In genomic region chr16:23980201-23980870, GRCm38 (mm10) we compare ENCODE assay signal across 9 mouse cellular contexts. TPM values are rescaled to one million over a fixed set of nuclear protein-coding genes. Genes with fewer than 3 reads are reported as not detected.
DNase-seq lines count a peak whose midpoint lies in the region; ATAC-seq and TF ChIP-seq lines count a peak whose summit lies in the region.
"Had no signal": no experiment of that assay in that cellular context is flagged by ENCODE, and none has a peak within 500 bp of the region (broad histone marks: within the 10 kb centered on the region; RNA-seq: fewer than 3 reads in every experiment).

No protein-coding gene starts in this region.

- peaks cover 23% of the 10 kb centered on the region; the same call in 1 of the 2 replicates for H3K4me1 ChIP-seq in kidney, adult 2 months (ENCODE audit: control insufficient read depth, insufficient read depth, low read length)
- peaks cover 46% of the 10 kb centered on the region for H3K4me1 ChIP-seq in embryonic facial prominence, embryonic 13.5 days
- H3K4me1 ChIP-seq in hindbrain, embryonic 16.5 days (ENCODE audit: control insufficient read depth, insufficient read depth, low read depth, low read length) = peaks cover 30% of the 10 kb centered on the region
- H3K4me1 ChIP-seq in midbrain, embryonic 16.5 days (ENCODE audit: control insufficient read depth, insufficient read depth, low read length) = peaks cover 34% of the 10 kb centered on the region

- peaks cover 4% of the 10 kb centered on the region; the same call in 1 of the 2 replicates for H3K36me3 ChIP-seq in kidney, adult 2 months (ENCODE audit: control insufficient read depth, insufficient read depth, low read length)
- H3K36me3 ChIP-seq in embryonic facial prominence, embryonic 13.5 days = peaks cover 6% of the 10 kb centered on the region; the same call in 1 of the 2 replicates
- H3K36me3 ChIP-seq in hindbrain, embryonic 16.5 days (ENCODE audit: control insufficient read depth, insufficient read depth, low read length) = no peaks in the 10 kb centered on the region
- H3K36me3 ChIP-seq in midbrain, embryonic 16.5 days (ENCODE audit: control insufficient read depth, insufficient read depth, low read length) = no peaks in the 10 kb centered on the region

- peak overlapping the region; percentile 64 for H3K9ac ChIP-seq in embryonic facial prominence, embryonic 13.5 days
- H3K9ac ChIP-seq in hindbrain, embryonic 16.5 days (ENCODE audit: low read depth, low read length) = no peak overlapping the region
- H3K9ac ChIP-seq in midbrain, embryonic 16.5 days (ENCODE audit: low read depth, low read length) = no peak overlapping the region; the same call in none of the 2 replicates

- WGBS in kidney, adult 2 months = 50% methylated on average over 11 of the region's 11 CpGs
- 7% methylated on average over 11 of the region's 11 CpGs for WGBS in embryonic facial prominence, embryonic 13.5 days
- WGBS in hindbrain, embryonic 16.5 days = 7% methylated on average over 11 of the region's 11 CpGs
- WGBS in midbrain, embryonic 16.5 days = 8% methylated on average over 11 of the region's 11 CpGs

- no peaks in the 10 kb centered on the region for H3K9me3 ChIP-seq in embryonic facial prominence, embryonic 13.5 days
- H3K9me3 ChIP-seq in hindbrain, embryonic 16.5 days (ENCODE audit: control insufficient read depth, low read length) = no peaks in the 10 kb centered on the region
- H3K9me3 ChIP-seq in midbrain, embryonic 16.5 days (replicated peaks; ENCODE audit: control insufficient read depth, low read length, poor library complexity, severe bottlenecking) = no peaks in the 10 kb centered on the region

- peak overlapping the region; percentile 34 for H3K4me3 ChIP-seq in kidney, adult 2 months (ENCODE audit: insufficient read depth, low read depth, low read length)
- peak overlapping the region; percentile 48 for H3K4me3 ChIP-seq in embryonic facial prominence, embryonic 13.5 days
- peak overlapping the region; percentile 41 for H3K4me3 ChIP-seq in hindbrain, embryonic 16.5 days (ENCODE audit: low read length)
- peak overlapping the region; percentile 44 for H3K4me3 ChIP-seq in midbrain, embryonic 16.5 days (ENCODE audit: low read depth, low read length)

- H3K27me3 ChIP-seq in kidney, adult 2 months (replicated peaks; ENCODE audit: control insufficient read depth, insufficient read depth, low read length) = no peaks in the 10 kb centered on the region
- H3K27me3 ChIP-seq in embryonic facial prominence, embryonic 13.5 days = peaks cover 32% of the 10 kb centered on the region
- H3K27me3 ChIP-seq in hindbrain, embryonic 16.5 days (replicated peaks; ENCODE audit: control insufficient read depth, insufficient read depth, low read length) = peaks cover 15% of the 10 kb centered on the region
- peaks cover 25% of the 10 kb centered on the region for H3K27me3 ChIP-seq in midbrain, embryonic 16.5 days (ENCODE audit: control insufficient read depth, insufficient read depth, low read depth, low read length)

- no peak for DNase-seq in kidney, adult 2 months
- DNase-seq in kidney, adult 18-20 months = no peak
- no peak for DNase-seq in left cerebral cortex, postnatal 10 days (ENCODE audit: extremely low spot score in 1 of 2, low spot score in 2 of 2)
- no peak for DNase-seq in frontal cortex, adult 2 months (ENCODE audit: extremely low spot score in 1 of 2, low spot score in 1 of 2)

- no peak overlapping the region for H3K27ac ChIP-seq in kidney, adult 2 months (ENCODE audit: insufficient read depth, low read depth, low read length)
- H3K27ac ChIP-seq in embryonic facial prominence, embryonic 13.5 days = no peak overlapping the region
- H3K27ac ChIP-seq in hindbrain, embryonic 16.5 days (ENCODE audit: low read depth, low read length) = no peak overlapping the region
- no peak overlapping the region for H3K27ac ChIP-seq in midbrain, embryonic 16.5 days (ENCODE audit: low read length)

- intact Hi-C loops in left cerebral cortex, postnatal 10 days (cut with DNase I) = loop anchor here (10.0 kb wide), 6 partner anchors 504 to 1974 kb away; no protein-coding TSS in a partner anchor

- no peak for ATAC-seq in embryonic facial prominence, embryonic 13.5 days (ENCODE audit: insufficient number of reproducible peaks, insufficient read depth, low FRiP score, low TSS enrichment, low read depth)
- no peak for ATAC-seq in hindbrain, embryonic 16.5 days
- ATAC-seq in midbrain, embryonic 16.5 days = no peak
- ATAC-seq in activated CD4-positive, CD25-positive, alpha-beta regulatory T cell, adult 4 months = no peak

- no peak for TF ChIP-seq POLR2A in kidney, adult 2 months (IDR thresholded peaks at IDR 0.05; ENCODE audit: low read depth, low read length)

- TF ChIP-seq CTCF in kidney, adult 2 months (conservative IDR thresholded peaks at IDR 0.05; ENCODE audit: insufficient read depth, insufficient read length, low read depth, low read length) = no peak

- peak overlapping the region; percentile 92 for H3K4me2 ChIP-seq in embryonic facial prominence, embryonic 13.5 days
- peak overlapping the region; percentile 91 for H3K4me2 ChIP-seq in hindbrain, embryonic 16.5 days (ENCODE audit: low read length)
- peak overlapping the region; percentile 93 for H3K4me2 ChIP-seq in midbrain, embryonic 16.5 days (ENCODE audit: low read length)

RNA-seq across cellular contexts. Expression of gene Gm37419, which starts 7.9 kb away (rescaled TPM):
- not detected in 2 replicates for polyA plus RNA-seq in kidney, adult 2 months (2012; rRNA removed)
- polyA plus RNA-seq in embryonic facial prominence, embryonic 13.5 days (2015; fragmentation: Nextera tagmentation; extraction: Ambion mirVana) = not detected in 2 replicates
- polyA plus RNA-seq in hindbrain, embryonic 16.5 days (2015; fragmentation: Nextera tagmentation; extraction: Ambion mirVana) = not detected in 2 replicates
- not detected in 2 replicates for polyA plus RNA-seq in midbrain, embryonic 16.5 days (2015; fragmentation: Nextera tagmentation; extraction: Ambion mirVana)
- not detected for total RNA-seq in left cerebral cortex, postnatal 10 days (2021)
- not detected in 2 replicates for polyA plus RNA-seq in frontal cortex, adult 2 months (2012; rRNA removed)
- polyA plus RNA-seq in activated CD4-positive, CD25-positive, alpha-beta regulatory T cell, adult 4 months (2017; shearing (Covaris generic)) = not detected
- total RNA-seq: common myeloid progenitor, adult 5-6 weeks had no signal

RNA-seq across cellular contexts. Expression of gene Bcl6, which starts 8.3 kb away (rescaled TPM):
- 11.7 and 13.0 TPM in 2 replicates for polyA plus RNA-seq in kidney, adult 2 months (2012; rRNA removed)
- polyA plus RNA-seq in embryonic facial prominence, embryonic 13.5 days (2015; fragmentation: Nextera tagmentation; extraction: Ambion mirVana) = 1.8 TPM in 2 replicates
- 0.76 and 0.79 TPM in 2 replicates for polyA plus RNA-seq in hindbrain, embryonic 16.5 days (2015; fragmentation: Nextera tagmentation; extraction: Ambion mirVana)
- polyA plus RNA-seq in midbrain, embryonic 16.5 days (2015; fragmentation: Nextera tagmentation; extraction: Ambion mirVana) = 0.31 and 0.60 TPM in 2 replicates
- total RNA-seq in left cerebral cortex, postnatal 10 days (2021) = 10 to 100 TPM; 23.0 to 25.8 TPM
- polyA plus RNA-seq in frontal cortex, adult 2 months (2012; rRNA removed) = 19.2 and 20.8 TPM in 2 replicates
- 10 to 100 TPM in 1 of 2 experiments, 1 to 10 TPM in 1; 4.3 to 12.9 TPM for polyA plus RNA-seq in activated CD4-positive, CD25-positive, alpha-beta regulatory T cell, adult 4 months (2017; shearing (Covaris generic))

RNA-seq across cellular contexts. Expression of gene Rtp2, which starts 48.1 kb away (rescaled TPM):
- not detected in 2 replicates for polyA plus RNA-seq in kidney, adult 2 months (2012; rRNA removed)
- 0.79 and 2.4 TPM in 2 replicates for polyA plus RNA-seq in embryonic facial prominence, embryonic 13.5 days (2015; fragmentation: Nextera tagmentation; extraction: Ambion mirVana)
- 0.12 TPM in 1 of 2 replicates, not detected in the other for polyA plus RNA-seq in hindbrain, embryonic 16.5 days (2015; fragmentation: Nextera tagmentation; extraction: Ambion mirVana)
- polyA plus RNA-seq in midbrain, embryonic 16.5 days (2015; fragmentation: Nextera tagmentation; extraction: Ambion mirVana) = 0.11 and 0.34 TPM in 2 replicates
- under 1 TPM in 1 of 2 experiments, not detected in 1; 0.45 TPM for total RNA-seq in left cerebral cortex, postnatal 10 days (2021)
- polyA plus RNA-seq in frontal cortex, adult 2 months (2012; rRNA removed) = 0.48 and 0.55 TPM in 2 replicates
- polyA plus RNA-seq in activated CD4-positive, CD25-positive, alpha-beta regulatory T cell, adult 4 months (2017; shearing (Covaris generic)) = not detected
- total RNA-seq: common myeloid progenitor, adult 5-6 weeks had no signal
